Mouse (Mus musculus): ENCODE measurements around the gene Celsr2.

- TF ChIP-seq TAL1 (conservative IDR thresholded peaks at IDR 0.05; ENCODE audit: low read depth, low read length) (no peak), CTCF (IDR thresholded peaks at IDR 0.05; ENCODE audit: low read depth, low read length) (no peak)
These were observed 43.1 kb downstream of the Celsr2 start for GRCm38 (mm10) chr3:108372274-108372673.

Data from G1E (cell line).